Mouse (Mus musculus) erythroid progenitor cell, adult 5-6 weeks (primary cell): ENCODE data around the gene Mboat1. TPM values are rescaled to one million over a fixed set of nuclear protein-coding genes. Genes with fewer than 3 reads are reported as not detected.

Source experiments
- total RNA-seq, 2 experiments: library from RNA; stranded (forward) in 1 of 2; stranded (reverse) in 1 of 2; fragments of 150-400 nt in 1 of 2; fragments of 186-747, 209-891 nt in 1 of 2; gene quantifications; 2 replicates each; pipeline versions ENCODE4 v1.2.3 to v1.2.4; 2015 to 2017; ENCODE audit warnings: low replicate concordance in 2 of 2

The Mboat1 gene
- total RNA-seq, 2 experiments from 2014 or later: 0.84 TPM; not detected in 1

Other genes starting within 250 kb of the Mboat1 start
- 3.8 and 5.0 TPM in 2 replicates for gene E2f3, start 150.4 kb upstream of the Mboat1 start, total RNA-seq (2015; ENCODE audit: low replicate concordance)
- 6.3 and 7.7 TPM in 2 replicates for gene E2f3, start 150.4 kb upstream of the Mboat1 start, total RNA-seq (2017; ENCODE audit: low replicate concordance)
- 149 and 167 TPM in 2 replicates for gene Agtr1a, start 200.0 kb downstream of the Mboat1 start, total RNA-seq (2015; ENCODE audit: low replicate concordance)
- 139 and 186 TPM in 2 replicates for gene Agtr1a, start 200.0 kb downstream of the Mboat1 start, total RNA-seq (2017; ENCODE audit: low replicate concordance)